Mouse (Mus musculus): ENCODE measurements around the gene Ptk7.

- no peak for TF ChIP-seq NANOG (IDR thresholded peaks at IDR 0.05; ENCODE audit: borderline replicate concordance, low read length)
- no peak for TF ChIP-seq CTCF (conservative IDR thresholded peaks at IDR 0.05; ENCODE audit: low read length)
These were observed 40.6 kb upstream of the Ptk7 start for GRCm38 (mm10) chr17:46669911-46670310.
